In the genomic region with DNA sequence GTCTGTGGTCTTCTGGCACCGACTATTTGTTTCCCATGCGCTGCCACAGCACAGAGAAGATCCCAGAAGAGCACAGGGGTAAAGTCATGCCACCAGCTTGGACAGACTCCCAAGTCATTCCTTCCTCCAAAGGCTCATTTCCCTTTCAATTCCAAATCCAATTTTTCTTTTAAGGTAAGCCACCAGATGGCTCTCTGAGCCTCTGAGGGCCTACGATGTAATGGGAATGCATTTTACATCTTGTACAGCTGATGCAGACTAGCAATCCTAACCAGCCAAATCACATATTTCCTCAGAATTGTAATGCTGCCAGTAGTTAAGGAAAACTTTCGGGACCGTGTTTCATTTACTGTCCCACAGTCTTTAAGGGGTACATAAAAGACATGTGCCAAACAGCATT, we compare ENCODE assay signal across 17 mouse cellular contexts.
A peak's percentile ranks its signal among the peaks of the same experiment; 100 is the strongest.
DNase-seq lines count a peak whose midpoint lies in the region; ATAC-seq and TF ChIP-seq lines count a peak whose summit lies in the region.
"Had no signal": no experiment of that assay in that cellular context is flagged by ENCODE, and none has a peak within 500 bp of the region (broad histone marks: within the 10 kb centered on the region; RNA-seq: fewer than 3 reads in every experiment).

No protein-coding gene starts in this region.

- H3K4me2 ChIP-seq in kidney, postnatal 0 days (ENCODE audit: low read length): no peak overlapping the region
- H3K4me2 ChIP-seq in kidney, embryonic 16.5 days (replicated peaks; ENCODE audit: low read depth, low read length): no peak overlapping the region
- H3K4me2 ChIP-seq: forebrain, embryonic 13.5 days; heart, embryonic 11.5 days; midbrain, embryonic 12.5 days had no signal

- H3K27me3 ChIP-seq in kidney, postnatal 0 days (ENCODE audit: insufficient read depth, low read length): no peaks in the 10 kb centered on the region
- no peaks in the 10 kb centered on the region for H3K27me3 ChIP-seq in kidney, embryonic 16.5 days (ENCODE audit: insufficient read depth, low read length)
- H3K27me3 ChIP-seq: CH12.LX; forebrain, embryonic 13.5 days; midbrain, embryonic 12.5 days had no signal

- 72% methylated on average over 5 of the region's 5 CpGs for WGBS in kidney, postnatal 0 days
- WGBS in kidney, embryonic 16.5 days: 76% methylated on average over 5 of the region's 5 CpGs

- H3K9me3 ChIP-seq in kidney, postnatal 0 days (replicated peaks; ENCODE audit: low read length): no peaks in the 10 kb centered on the region
- H3K9me3 ChIP-seq in kidney, embryonic 16.5 days (ENCODE audit: low read length): no peaks in the 10 kb centered on the region
- H3K9me3 ChIP-seq: forebrain, embryonic 13.5 days; midbrain, embryonic 12.5 days had no signal

- no peak overlapping the region for H3K9ac ChIP-seq in kidney, postnatal 0 days (ENCODE audit: low read depth, low read length)
- no peak overlapping the region for H3K9ac ChIP-seq in kidney, embryonic 16.5 days (replicated peaks; ENCODE audit: low read length)
- H3K9ac ChIP-seq: forebrain, embryonic 13.5 days; midbrain, embryonic 12.5 days had no signal

- H3K36me3 ChIP-seq in kidney, postnatal 0 days (ENCODE audit: insufficient read depth, low read length): no peaks in the 10 kb centered on the region
- H3K36me3 ChIP-seq in kidney, embryonic 16.5 days (ENCODE audit: insufficient read depth, low read length): no peaks in the 10 kb centered on the region
- H3K36me3 ChIP-seq: midbrain, embryonic 12.5 days had no signal

- no peaks in the 10 kb centered on the region for H3K4me1 ChIP-seq in kidney, postnatal 0 days (replicated peaks; ENCODE audit: insufficient read depth, low read length)
- no peaks in the 10 kb centered on the region for H3K4me1 ChIP-seq in kidney, embryonic 16.5 days (ENCODE audit: insufficient read depth, low read length)
- H3K4me1 ChIP-seq: forebrain, embryonic 13.5 days; midbrain, embryonic 12.5 days had no signal

- no peak overlapping the region for H3K4me3 ChIP-seq in kidney, postnatal 0 days (replicated peaks; ENCODE audit: low read depth, low read length)
- H3K4me3 ChIP-seq in kidney, embryonic 16.5 days (ENCODE audit: low read length): no peak overlapping the region
- H3K4me3 ChIP-seq: forebrain, embryonic 13.5 days; midbrain, embryonic 12.5 days had no signal

- DNase-seq in embryo, embryonic 11 days: peak; percentile 10
- DNase-seq in embryo, embryonic 10.5 days (ENCODE audit: low spot score): no peak
- peak; percentile 16 for DNase-seq in kidney, postnatal 0 days (ENCODE audit: low spot score)
- DNase-seq in brain, adult 2 months (ENCODE audit: low read depth, low spot score): peak; percentile 70
- peak; percentile 15 to 24 for DNase-seq in cerebellum, postnatal 10 days
- DNase-seq in lung, adult 18-20 months: no peak
- no peak for DNase-seq in spleen, adult 18-20 months
- DNase-seq: gastrocnemius, postnatal 36 days; heart, postnatal 36 days; liver; lung, adult 2 months; lung, postnatal 4 days had no signal

- peak; percentile 52; the same call in 1 of the 2 replicates for TF ChIP-seq CTCF in kidney, postnatal 0 days (IDR thresholded peaks at IDR 0.05; ENCODE audit: low read depth)

- ATAC-seq in kidney, postnatal 0 days (replicated peaks; ENCODE audit: low FRiP score, low read depth): no peak
- ATAC-seq in kidney, embryonic 16.5 days (ENCODE audit: low FRiP score, low TSS enrichment): no peak
- ATAC-seq: forebrain, embryonic 13.5 days had no signal

- no peak overlapping the region for H3K27ac ChIP-seq in kidney, postnatal 0 days
- no peak overlapping the region for H3K27ac ChIP-seq in kidney, embryonic 16.5 days (ENCODE audit: low read length)
- H3K27ac ChIP-seq: forebrain, embryonic 13.5 days; midbrain, embryonic 12.5 days had no signal

Comparison
In these comparisons a context has a peak if more than half of its experiments do, and no peak if none do; other contexts are left out.
1. DNase-seq: peak in embryo, embryonic 11 days (single experiment), kidney, postnatal 0 days (single experiment), brain, adult 2 months (single experiment) and cerebellum, postnatal 10 days (2 of 2); none in embryo, embryonic 10.5 days (single experiment), lung, adult 18-20 months (0 of 2) and spleen, adult 18-20 months (0 of 2).